Mouse (Mus musculus): Measurements from ENCODE around the gene Ints11. TPM values are rescaled to one million over a fixed set of nuclear protein-coding genes. Genes with fewer than 3 reads are reported as not detected.

The Ints11 gene
- polyA plus RNA-seq, 1 experiment from 2014 or later: 70.1 TPM

- no peak overlapping the region for H3K9ac ChIP-seq (replicated peaks; ENCODE audit: low read depth, low read length)
- no peaks in the 10 kb centered on the region for H3K9me3 ChIP-seq (ENCODE audit: control insufficient read depth, low read depth, low read length)
- H3K27me3 ChIP-seq (ENCODE audit: control insufficient read depth, insufficient read depth, low read length): no peaks in the 10 kb centered on the region
- H3K4me3 ChIP-seq (ENCODE audit: low read depth, low read length): no peak overlapping the region
- no peak overlapping the region for H3K4me2 ChIP-seq (replicated peaks; ENCODE audit: low read depth, low read length)
- ATAC-seq (ENCODE audit: insufficient number of reproducible peaks, insufficient read depth, low FRiP score, low read depth): no peak
- peaks cover 24% of the 10 kb centered on the region for H3K36me3 ChIP-seq (ENCODE audit: control insufficient read depth, insufficient read depth, low read length)
- H3K4me1 ChIP-seq (ENCODE audit: control insufficient read depth, insufficient read depth, low read length): peaks cover 19% of the 10 kb centered on the region
- WGBS: 97% methylated on average over 2 of the region's 2 CpGs
- H3K27ac ChIP-seq (ENCODE audit: low read length): no peak overlapping the region
Measured at GRCm38 (mm10) chr4:155898318-155898717, 29.0 kb downstream of the Ints11 start.

GRCm38 (mm10) chr4:155899355-155899754 lies 30.0 kb downstream of the Ints11 start:
- no peak overlapping the region for H3K27ac ChIP-seq (ENCODE audit: low read length)
- peaks cover 9% of the 10 kb centered on the region for H3K4me1 ChIP-seq (ENCODE audit: control insufficient read depth, insufficient read depth, low read length)
- peaks cover 33% of the 10 kb centered on the region for H3K36me3 ChIP-seq (ENCODE audit: control insufficient read depth, insufficient read depth, low read length)
- no peaks in the 10 kb centered on the region for H3K9me3 ChIP-seq (ENCODE audit: control insufficient read depth, low read depth, low read length)
- H3K4me3 ChIP-seq (ENCODE audit: low read depth, low read length): no peak overlapping the region
- H3K4me2 ChIP-seq (replicated peaks; ENCODE audit: low read depth, low read length): no peak overlapping the region
- H3K9ac ChIP-seq (replicated peaks; ENCODE audit: low read depth, low read length): no peak overlapping the region
- no peaks in the 10 kb centered on the region for H3K27me3 ChIP-seq (ENCODE audit: control insufficient read depth, insufficient read depth, low read length)
- 95% methylated on average over 7 of the region's 7 CpGs for WGBS
- ATAC-seq (ENCODE audit: insufficient number of reproducible peaks, insufficient read depth, low FRiP score, low read depth): no peak

- H3K27me3 ChIP-seq (ENCODE audit: control insufficient read depth, insufficient read depth, low read length): no peaks in the 10 kb centered on the region
- H3K4me3 ChIP-seq (ENCODE audit: low read depth, low read length): no peak overlapping the region
- H3K36me3 ChIP-seq (ENCODE audit: control insufficient read depth, insufficient read depth, low read length): peaks cover 43% of the 10 kb centered on the region
- WGBS: 71% methylated on average over 3 of the region's 3 CpGs
- no peaks in the 10 kb centered on the region for H3K9me3 ChIP-seq (ENCODE audit: control insufficient read depth, low read depth, low read length)
- no peak overlapping the region for H3K27ac ChIP-seq (ENCODE audit: low read length)
- no peaks in the 10 kb centered on the region for H3K4me1 ChIP-seq (ENCODE audit: control insufficient read depth, insufficient read depth, low read length)
- no peak overlapping the region for H3K4me2 ChIP-seq (replicated peaks; ENCODE audit: low read depth, low read length)
- no peak overlapping the region for H3K9ac ChIP-seq (replicated peaks; ENCODE audit: low read depth, low read length)
- ATAC-seq (ENCODE audit: insufficient number of reproducible peaks, insufficient read depth, low FRiP score, low read depth): no peak
Measured at GRCm38 (mm10) chr4:155901205-155901604, 31.9 kb downstream of the Ints11 start.

GRCm38 (mm10) chr4:155903246-155903645 lies 33.9 kb downstream of the Ints11 start:
- Histone ChIP-seq H3K27ac (ENCODE audit: low read length) (no peak overlapping the region), H3K9ac (replicated peaks; ENCODE audit: low read depth, low read length) (no peak overlapping the region), H3K9me3 (ENCODE audit: control insufficient read depth, low read depth, low read length) (no peaks in the 10 kb centered on the region), H3K36me3 (ENCODE audit: control insufficient read depth, insufficient read depth, low read length) (peaks cover 38% of the 10 kb centered on the region), H3K4me2 (replicated peaks; ENCODE audit: low read depth, low read length) (no peak overlapping the region), H3K27me3 (ENCODE audit: control insufficient read depth, insufficient read depth, low read length) (no peaks in the 10 kb centered on the region), H3K4me3 (ENCODE audit: low read depth, low read length) (no peak overlapping the region), H3K4me1 (ENCODE audit: control insufficient read depth, insufficient read depth, low read length) (no peaks in the 10 kb centered on the region)
- WGBS: 94% methylated on average over 13 of the region's 13 CpGs
- ATAC-seq (ENCODE audit: insufficient number of reproducible peaks, insufficient read depth, low FRiP score, low read depth): no peak

GRCm38 (mm10) chr4:155904318-155905102 lies 35.2 kb downstream of the Ints11 start:
- Histone ChIP-seq H3K36me3 (ENCODE audit: control insufficient read depth, insufficient read depth, low read length) (peaks cover 38% of the 10 kb centered on the region), H3K9ac (replicated peaks; ENCODE audit: low read depth, low read length) (no peak overlapping the region), H3K4me2 (replicated peaks; ENCODE audit: low read depth, low read length) (no peak overlapping the region), H3K27me3 (ENCODE audit: control insufficient read depth, insufficient read depth, low read length) (no peaks in the 10 kb centered on the region), H3K9me3 (ENCODE audit: control insufficient read depth, low read depth, low read length) (no peaks in the 10 kb centered on the region), H3K27ac (ENCODE audit: low read length) (no peak overlapping the region), H3K4me3 (ENCODE audit: low read depth, low read length) (no peak overlapping the region), H3K4me1 (ENCODE audit: control insufficient read depth, insufficient read depth, low read length) (no peaks in the 10 kb centered on the region)
- WGBS: 90% methylated on average over 13 of the region's 13 CpGs
- ATAC-seq (ENCODE audit: insufficient number of reproducible peaks, insufficient read depth, low FRiP score, low read depth): no peak

GRCm38 (mm10) chr4:155905634-155906033 lies 36.3 kb downstream of the Ints11 start:
- Histone ChIP-seq H3K27me3 (ENCODE audit: control insufficient read depth, insufficient read depth, low read length) (no peaks in the 10 kb centered on the region), H3K4me1 (ENCODE audit: control insufficient read depth, insufficient read depth, low read length) (no peaks in the 10 kb centered on the region), H3K9ac (replicated peaks; ENCODE audit: low read depth, low read length) (no peak overlapping the region), H3K27ac (ENCODE audit: low read length) (no peak overlapping the region), H3K36me3 (ENCODE audit: control insufficient read depth, insufficient read depth, low read length) (peaks cover 32% of the 10 kb centered on the region), H3K4me3 (ENCODE audit: low read depth, low read length) (no peak overlapping the region), H3K4me2 (replicated peaks; ENCODE audit: low read depth, low read length) (no peak overlapping the region), H3K9me3 (ENCODE audit: control insufficient read depth, low read depth, low read length) (no peaks in the 10 kb centered on the region)
- WGBS: 87% methylated on average over 13 of the region's 13 CpGs
- no peak for ATAC-seq (ENCODE audit: insufficient number of reproducible peaks, insufficient read depth, low FRiP score, low read depth)

- Histone ChIP-seq H3K36me3 (ENCODE audit: control insufficient read depth, insufficient read depth, low read length) (peaks cover 32% of the 10 kb centered on the region), H3K9ac (replicated peaks; ENCODE audit: low read depth, low read length) (no peak overlapping the region), H3K4me2 (replicated peaks; ENCODE audit: low read depth, low read length) (no peak overlapping the region), H3K4me3 (ENCODE audit: low read depth, low read length) (no peak overlapping the region), H3K27me3 (ENCODE audit: control insufficient read depth, insufficient read depth, low read length) (no peaks in the 10 kb centered on the region), H3K4me1 (ENCODE audit: control insufficient read depth, insufficient read depth, low read length) (no peaks in the 10 kb centered on the region), H3K27ac (ENCODE audit: low read length) (no peak overlapping the region), H3K9me3 (ENCODE audit: control insufficient read depth, low read depth, low read length) (no peaks in the 10 kb centered on the region)
- 77% methylated on average over 9 of the region's 9 CpGs for WGBS
- no peak for ATAC-seq (ENCODE audit: insufficient number of reproducible peaks, insufficient read depth, low FRiP score, low read depth)
Measured at GRCm38 (mm10) chr4:155906125-155906524, 36.8 kb downstream of the Ints11 start.

- ATAC-seq (ENCODE audit: insufficient number of reproducible peaks, insufficient read depth, low FRiP score, low read depth): no peak
- H3K4me1 ChIP-seq (ENCODE audit: control insufficient read depth, insufficient read depth, low read length): no peaks in the 10 kb centered on the region
- no peaks in the 10 kb centered on the region for H3K27me3 ChIP-seq (ENCODE audit: control insufficient read depth, insufficient read depth, low read length)
- no peak overlapping the region for H3K9ac ChIP-seq (replicated peaks; ENCODE audit: low read depth, low read length)
- H3K4me2 ChIP-seq (replicated peaks; ENCODE audit: low read depth, low read length): no peak overlapping the region
- peaks cover 32% of the 10 kb centered on the region for H3K36me3 ChIP-seq (ENCODE audit: control insufficient read depth, insufficient read depth, low read length)
- no peaks in the 10 kb centered on the region for H3K9me3 ChIP-seq (ENCODE audit: control insufficient read depth, low read depth, low read length)
- no peak overlapping the region for H3K4me3 ChIP-seq (ENCODE audit: low read depth, low read length)
- WGBS: 81% methylated on average over 11 of the region's 11 CpGs
- H3K27ac ChIP-seq (ENCODE audit: low read length): no peak overlapping the region
Measured at GRCm38 (mm10) chr4:155907003-155907402, 37.7 kb downstream of the Ints11 start.

GRCm38 (mm10) chr4:155908281-155908680 lies 38.9 kb downstream of the Ints11 start:
- peaks cover 20% of the 10 kb centered on the region for H3K36me3 ChIP-seq (ENCODE audit: control insufficient read depth, insufficient read depth, low read length)
- no peaks in the 10 kb centered on the region for H3K27me3 ChIP-seq (ENCODE audit: control insufficient read depth, insufficient read depth, low read length)
- H3K4me3 ChIP-seq (ENCODE audit: low read depth, low read length): no peak overlapping the region
- H3K4me1 ChIP-seq (ENCODE audit: control insufficient read depth, insufficient read depth, low read length): no peaks in the 10 kb centered on the region
- H3K4me2 ChIP-seq (replicated peaks; ENCODE audit: low read depth, low read length): no peak overlapping the region
- H3K27ac ChIP-seq (ENCODE audit: low read length): no peak overlapping the region
- no peak overlapping the region for H3K9ac ChIP-seq (replicated peaks; ENCODE audit: low read depth, low read length)
- no peaks in the 10 kb centered on the region for H3K9me3 ChIP-seq (ENCODE audit: control insufficient read depth, low read depth, low read length)
- WGBS: 75% methylated on average over 7 of the region's 7 CpGs
- ATAC-seq (ENCODE audit: insufficient number of reproducible peaks, insufficient read depth, low FRiP score, low read depth): no peak

Data from stomach, embryonic 14.5 days (tissue).